Mouse (Mus musculus): ENCODE measurements around the gene Mup6. TPM values are rescaled to one million over a fixed set of nuclear protein-coding genes. Genes with fewer than 3 reads are reported as not detected.

Mup6 gene
- not detected in 2 replicates for polyA plus RNA-seq (2012)

GRCm38 (mm10) chr4:59963405-59964344 lies at the start of gene Mup6:
Gene Mup6 (plus strand): TSS chr4:59964294.

GRCm38 (mm10) chr4:59914608-59915403 lies 49.3 kb upstream of the Mup6 start, which contains the start of gene Slc46a2:
Gene Slc46a2 (minus strand): TSS chr4:59915056.

GRCm38 (mm10) chr4:59960610-59961009 lies 3.5 kb upstream of the Mup6 start, which contains the start of gene Mup4:
Gene Mup4 (minus strand): TSS chr4:59960710.

Other genes starting within 250 kb of the Mup6 start
- 31.0 and 31.7 TPM in 2 replicates for gene Inip, start 162.7 kb upstream of the Mup6 start, polyA plus RNA-seq (2012)
- gene Snx30, start 158.5 kb upstream of the Mup6 start, polyA plus RNA-seq (2012): 9.2 and 10.0 TPM in 2 replicates
- 0.13 TPM in 1 of 2 replicates, not detected in the other for gene Slc46a2, start 49.2 kb upstream of the Mup6 start, polyA plus RNA-seq (2012)
- gene Mup4, start 3.6 kb upstream of the Mup6 start, polyA plus RNA-seq (2012): not detected in 2 replicates
- gene Mup7, start 106.2 kb downstream of the Mup6 start, polyA plus RNA-seq (2012): not detected in 2 replicates
- not detected in 2 replicates for gene Mup2, start 190.0 kb downstream of the Mup6 start, polyA plus RNA-seq (2012)

Measured in megakaryocyte-erythroid progenitor cell, adult 5 weeks (primary cell).